Mouse (Mus musculus): ENCODE data around the gene Slc35f4. TPM values are rescaled to one million over a fixed set of nuclear protein-coding genes. Genes with fewer than 3 reads are reported as not detected.

Gene Slc35f4
- total and polyA plus RNA-seq, 3 experiments = not detected

GRCm38 (mm10) chr14:49355561-49355960 lies 170.3 kb downstream of the Slc35f4 start:
- no peaks in the 10 kb centered on the region for H3K9me3 ChIP-seq (replicated peaks; ENCODE audit: insufficient read depth, low read length)
- no peak overlapping the region for H3K9ac ChIP-seq (ENCODE audit: control insufficient read depth, low read depth, low read length, poor library complexity, severe bottlenecking)
- no peaks in the 10 kb centered on the region for H3K27me3 ChIP-seq (ENCODE audit: control insufficient read depth in 1 of 2, insufficient read depth in 2 of 2, low read length in 2 of 2)
- no peak for DNase-seq (ENCODE audit: low read depth, low spot score)
- H3K27ac ChIP-seq (ENCODE audit: control insufficient read depth, low read depth, low read length) = no peak overlapping the region
- H3K4me3 ChIP-seq (ENCODE audit: control insufficient read depth in 1 of 2, insufficient read depth in 1 of 2, low read depth in 2 of 2, low read length in 2 of 2) = no peak overlapping the region
- H3K36me3 ChIP-seq (ENCODE audit: control insufficient read depth in 1 of 2, insufficient read depth in 2 of 2, low read length in 2 of 2) = no peaks in the 10 kb centered on the region
- TF ChIP-seq GATA1 (IDR thresholded peaks at IDR 0.05; ENCODE audit: low read depth, low read length) (no peak), ZMIZ1 (IDR thresholded peaks at IDR 0.05; ENCODE audit: low read depth, low read length) (no peak), ZC3H11A (IDR thresholded peaks at IDR 0.05; ENCODE audit: low read depth, low read length) (no peak)
- H3K79me2 ChIP-seq (ENCODE audit: control insufficient read depth, insufficient read depth, low read length, poor library complexity) = no peaks in the 10 kb centered on the region
- H3K4me1 ChIP-seq (ENCODE audit: control insufficient read depth in 1 of 2, insufficient read depth in 2 of 2, low read length in 2 of 2) = no peaks in the 10 kb centered on the region

GRCm38 (mm10) chr14:49348897-49349250 lies 177.0 kb downstream of the Slc35f4 start:
- Histone ChIP-seq H3K79me2 (ENCODE audit: control insufficient read depth, insufficient read depth, low read length, poor library complexity) (no peaks in the 10 kb centered on the region), H3K27ac (ENCODE audit: control insufficient read depth, low read depth, low read length) (no peak overlapping the region), H3K4me1 (ENCODE audit: control insufficient read depth in 1 of 2, insufficient read depth in 2 of 2, low read length in 2 of 2) (no peaks in the 10 kb centered on the region), H3K9ac (ENCODE audit: control insufficient read depth, low read depth, low read length, poor library complexity, severe bottlenecking) (no peak overlapping the region), H3K27me3 (ENCODE audit: control insufficient read depth in 1 of 2, insufficient read depth in 2 of 2, low read length in 2 of 2) (no peaks in the 10 kb centered on the region), H3K4me3 (ENCODE audit: control insufficient read depth in 1 of 2, insufficient read depth in 1 of 2, low read depth in 2 of 2, low read length in 2 of 2) (no peak overlapping the region), H3K9me3 (replicated peaks; ENCODE audit: insufficient read depth, low read length) (no peaks in the 10 kb centered on the region), H3K36me3 (ENCODE audit: control insufficient read depth in 1 of 2, insufficient read depth in 2 of 2, low read length in 2 of 2) (no peaks in the 10 kb centered on the region)
- peak; percentile 27 for DNase-seq (ENCODE audit: low read depth, low spot score)
- TF ChIP-seq POLR2AphosphoS5 (IDR thresholded peaks at IDR 0.05; ENCODE audit: borderline replicate concordance, low read depth, low read length) = no peak
- peak; percentile 22 to 37 (median 36); a peak in 3 of 6 replicates for TF ChIP-seq CTCF (IDR thresholded peaks at IDR 0.05 in 2 of 3, conservative IDR thresholded peaks at IDR 0.05 in 1 of 3; ENCODE audit: control insufficient read depth in 1 of 3, insufficient read depth in 1 of 3, low read depth in 2 of 3, low read length in 3 of 3, poor library complexity in 1 of 3, severe bottlenecking in 1 of 3)

GRCm38 (mm10) chr14:49348164-49348896 lies 177.5 kb downstream of the Slc35f4 start:
- H3K27me3 ChIP-seq (ENCODE audit: control insufficient read depth in 1 of 2, insufficient read depth in 2 of 2, low read length in 2 of 2) = no peaks in the 10 kb centered on the region

GRCm38 (mm10) chr14:49345835-49346234 lies 180.0 kb downstream of the Slc35f4 start:
- no peaks in the 10 kb centered on the region for H3K27me3 ChIP-seq (ENCODE audit: control insufficient read depth in 1 of 2, insufficient read depth in 2 of 2, low read length in 2 of 2)
- H3K4me1 ChIP-seq (ENCODE audit: control insufficient read depth in 1 of 2, insufficient read depth in 2 of 2, low read length in 2 of 2) = no peaks in the 10 kb centered on the region
- H3K27ac ChIP-seq (ENCODE audit: control insufficient read depth, low read depth, low read length) = no peak overlapping the region
- no peak overlapping the region for H3K4me3 ChIP-seq (ENCODE audit: control insufficient read depth in 1 of 2, insufficient read depth in 1 of 2, low read depth in 2 of 2, low read length in 2 of 2)
- DNase-seq (ENCODE audit: low read depth, low spot score) = no peak
- no peak overlapping the region for H3K9ac ChIP-seq (ENCODE audit: control insufficient read depth, low read depth, low read length, poor library complexity, severe bottlenecking)
- H3K79me2 ChIP-seq (ENCODE audit: control insufficient read depth, insufficient read depth, low read length, poor library complexity) = no peaks in the 10 kb centered on the region
- no peaks in the 10 kb centered on the region for H3K36me3 ChIP-seq (ENCODE audit: control insufficient read depth in 1 of 2, insufficient read depth in 2 of 2, low read length in 2 of 2)
- no peaks in the 10 kb centered on the region for H3K9me3 ChIP-seq (replicated peaks; ENCODE audit: insufficient read depth, low read length)
- no peak for TF ChIP-seq GATA1 (IDR thresholded peaks at IDR 0.05; ENCODE audit: low read depth, low read length)
- TF ChIP-seq ETS1 (IDR thresholded peaks at IDR 0.05; ENCODE audit: low read depth, low read length) = no peak
- no peak for TF ChIP-seq POLR2AphosphoS2 (IDR thresholded peaks at IDR 0.05; ENCODE audit: low read length)
- no peak for TF ChIP-seq MAFK (IDR thresholded peaks at IDR 0.05; ENCODE audit: borderline replicate concordance, low read depth, low read length)
- no peak for TF ChIP-seq SIN3A (IDR thresholded peaks at IDR 0.05; ENCODE audit: low read length)
- no peak for TF ChIP-seq ZKSCAN1 (IDR thresholded peaks at IDR 0.05; ENCODE audit: low read depth, low read length)
- no peak for TF ChIP-seq ELF1 (IDR thresholded peaks at IDR 0.05; ENCODE audit: low read depth, low read length)
- no peak for TF ChIP-seq RCOR1 (IDR thresholded peaks at IDR 0.05; ENCODE audit: low read depth, low read length)
- TF ChIP-seq TAL1 (IDR thresholded peaks at IDR 0.05; ENCODE audit: low read length) = no peak
- no peak for TF ChIP-seq NELFE (IDR thresholded peaks at IDR 0.05; ENCODE audit: low read depth, low read length)
- TF ChIP-seq NRF1 (IDR thresholded peaks at IDR 0.05; ENCODE audit: insufficient read depth, low read depth, low read length, poor library complexity, severe bottlenecking) = no peak
- no peak for TF ChIP-seq BHLHE40 (IDR thresholded peaks at IDR 0.05; ENCODE audit: borderline replicate concordance, low read depth, low read length)
- no peak for TF ChIP-seq MYC (IDR thresholded peaks at IDR 0.05; ENCODE audit: low read depth, low read length)
- TF ChIP-seq RAD21 (IDR thresholded peaks at IDR 0.05; ENCODE audit: low read depth, low read length) = no peak

More at GRCm38 (mm10) chr14:49348164-49348896, 177.5 kb downstream of the Slc35f4 start:
- Histone ChIP-seq H3K4me1 (ENCODE audit: control insufficient read depth in 1 of 2, insufficient read depth in 2 of 2, low read length in 2 of 2) (no peaks in the 10 kb centered on the region), H3K27ac (ENCODE audit: control insufficient read depth, low read depth, low read length) (no peak overlapping the region), H3K36me3 (ENCODE audit: control insufficient read depth in 1 of 2, insufficient read depth in 2 of 2, low read length in 2 of 2) (no peaks in the 10 kb centered on the region), H3K9me3 (replicated peaks; ENCODE audit: insufficient read depth, low read length) (no peaks in the 10 kb centered on the region), H3K79me2 (ENCODE audit: control insufficient read depth, insufficient read depth, low read length, poor library complexity) (no peaks in the 10 kb centered on the region), H3K4me3 (ENCODE audit: control insufficient read depth in 1 of 2, insufficient read depth in 1 of 2, low read depth in 2 of 2, low read length in 2 of 2) (no peak overlapping the region), H3K9ac (ENCODE audit: control insufficient read depth, low read depth, low read length, poor library complexity, severe bottlenecking) (no peak overlapping the region)
- no peak for DNase-seq (ENCODE audit: low read depth, low spot score)
- TF ChIP-seq ELF1 (IDR thresholded peaks at IDR 0.05; ENCODE audit: low read depth, low read length) (no peak), UBTF (IDR thresholded peaks at IDR 0.05; ENCODE audit: borderline replicate concordance, insufficient read depth, low read depth, low read length) (no peak), MYB (IDR thresholded peaks at IDR 0.05; ENCODE audit: low read depth, low read length) (no peak), RAD21 (IDR thresholded peaks at IDR 0.05; ENCODE audit: low read depth, low read length) (no peak), MXI1 (IDR thresholded peaks at IDR 0.05; ENCODE audit: low read depth, low read length) (no peak), POLR2AphosphoS2 (IDR thresholded peaks at IDR 0.05; ENCODE audit: low read length) (no peak), TAL1 (IDR thresholded peaks at IDR 0.05; ENCODE audit: low read length) (no peak)
